Mouse (Mus musculus): ENCODE data around the gene Psmb7.

- TF ChIP-seq CTCF (IDR thresholded peaks at IDR 0.05; ENCODE audit: borderline replicate concordance, control insufficient read depth, extremely low read depth, insufficient read depth, low read length, poor library complexity) (no peak), POLR2A (IDR thresholded peaks at IDR 0.05; ENCODE audit: control insufficient read depth, extremely low read depth, insufficient read depth, low read length, poor library complexity) (no peak)
These were observed 20.5 kb downstream of the Psmb7 start for GRCm38 (mm10) chr2:38623411-38623810.

Measured in thymus, adult 2 months (tissue).